Mouse (Mus musculus) midbrain, embryonic 11.5 days (tissue): ENCODE measurements around the gene Fras1. TPM values are rescaled to one million over a fixed set of nuclear protein-coding genes. Genes with fewer than 3 reads are reported as not detected.

Source experiments
- ATAC-seq: fragments of 200-750 bp; cut with Nextera tagmentation; 2 replicates; pipeline ENCODE4 v1.8.0; 2017; ENCODE audit warnings: moderate TSS enrichment, moderate library complexity; ENCODE audit not compliant: low FRiP score
- DNase-seq: peaks from one replicate; pipeline ENCODE4 v3.0.0; 2015; ENCODE audit warnings: low spot score; ENCODE audit errors: missing footprints
- H3K27ac ChIP-seq: fragments of 300-500 bp; sonication (generic); 2 replicates; pipeline ENCODE4 v1.5.1; 2014; ENCODE audit warnings: low read depth, low read length
- H3K27me3 ChIP-seq: fragments of 300-500 bp; sonication (generic); 2 replicates; pipeline ENCODE4 v1.6.1; 2014; ENCODE audit warnings: mild to moderate bottlenecking, low read length, moderate library complexity, mixed read lengths; ENCODE audit not compliant: control insufficient read depth, insufficient read depth
- H3K36me3 ChIP-seq: fragments of 300-500 bp; sonication (generic); 2 replicates; pipeline ENCODE4 v1.6.1; 2014; ENCODE audit warnings: mild to moderate bottlenecking, low read length, moderate library complexity, mixed read lengths; ENCODE audit not compliant: control insufficient read depth, insufficient read depth
- H3K4me1 ChIP-seq: fragments of 300-500 bp; sonication (generic); 2 replicates; pipeline ENCODE4 v1.6.1; 2014; ENCODE audit warnings: low read length; ENCODE audit not compliant: control insufficient read depth, insufficient read depth
- H3K4me2 ChIP-seq: fragments of 300-500 bp; sonication (generic); 2 replicates; pipeline ENCODE4 v1.6.1; 2014; ENCODE audit warnings: mild to moderate bottlenecking, moderate library complexity
- H3K4me3 ChIP-seq: fragments of 300-500 bp; sonication (generic); 2 replicates; pipeline ENCODE4 v1.5.1; 2014; ENCODE audit warnings: low read depth, low read length
- H3K9ac ChIP-seq: fragments of 300-500 bp; sonication (generic); 2 replicates; pipeline ENCODE4 v1.6.1; 2014; ENCODE audit warnings: low read length
- H3K9me3 ChIP-seq: fragments of 300-500 bp; sonication (generic); 2 replicates; pipeline ENCODE4 v1.6.1; 2016; ENCODE audit warnings: low read length; ENCODE audit not compliant: control insufficient read depth
- WGBS: fragments of 180-500 bp; shearing (Covaris S2); extraction: QIAGEN DNeasy Blood & Tissue Kit; methylation state at CpG from one replicate; pipeline ENCODE4 v1.1.7; 2014; 5-methylcytosine and 5-hydroxymethylcytosine counted together
- polyA plus RNA-seq: library from polyadenylated mRNA; unstranded; fragments of >200 nt; fragmentation: Nextera tagmentation; extraction: Ambion mirVana; gene quantifications from 2 replicates; pipeline ENCODE4 v1.2.1, GENCODE M21; 2014

Fras1 gene
- polyA plus RNA-seq, 1 experiment from 2014 or later, result 6.2 TPM

DNA sequence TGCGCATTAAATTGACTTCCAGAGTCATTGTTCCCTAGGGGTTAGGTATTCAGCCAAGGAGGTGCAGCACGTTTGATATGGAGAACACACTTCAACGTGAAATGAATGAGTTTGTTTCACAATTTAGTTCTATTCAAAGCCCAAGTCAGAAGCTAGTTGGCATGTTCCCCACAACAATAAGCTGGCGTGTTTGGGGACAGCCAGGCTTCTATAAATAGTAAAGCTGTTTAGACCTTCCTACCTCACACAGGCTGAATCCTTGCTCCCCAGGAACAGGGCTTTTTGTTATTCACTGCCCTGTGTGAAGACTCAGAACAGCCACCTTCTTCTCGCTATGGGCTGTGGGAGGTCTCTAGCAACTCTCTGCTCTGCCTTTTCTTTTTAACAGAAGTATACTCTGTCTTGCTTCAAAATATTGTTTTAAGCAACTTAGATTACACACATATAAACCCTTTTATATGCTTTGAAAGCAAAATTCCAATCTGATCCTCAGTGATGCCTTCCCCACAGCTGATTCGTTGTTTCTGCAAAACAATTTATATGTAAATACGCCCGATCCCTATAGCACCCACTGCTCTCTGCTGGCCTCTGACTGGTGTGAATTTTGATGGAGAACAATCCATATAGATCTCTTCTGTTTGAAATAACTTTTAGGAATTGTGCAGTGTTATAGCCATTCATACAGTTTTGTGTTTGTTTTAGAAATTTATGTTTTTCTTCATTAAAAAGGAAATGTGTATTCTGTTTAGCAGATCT, 184.5 kb downstream of the Fras1 start:
- Histone ChIP-seq H3K4me1 (no peaks in the 10 kb centered on the region; the same call in 1 of the 2 replicates), H3K27ac (no peak overlapping the region), H3K9me3 (no peaks in the 10 kb centered on the region), H3K4me3 (no peak overlapping the region), H3K36me3 (no peaks in the 10 kb centered on the region), H3K27me3 (no peaks in the 10 kb centered on the region), H3K9ac (no peak overlapping the region), H3K4me2 (no peak overlapping the region)
- ATAC-seq (no peak), DNase-seq (no peak)
- 25% methylated on average over 8 of the region's 8 CpGs for WGBS

GRCm38 (mm10) chr5:96574586-96574985, 200.8 kb downstream of the Fras1 start:
- H3K9ac ChIP-seq, result no peak overlapping the region
- H3K4me1 ChIP-seq, result no peaks in the 10 kb centered on the region
- H3K27me3 ChIP-seq, result no peaks in the 10 kb centered on the region
- DNase-seq (no peak), ATAC-seq (no peak)
- H3K36me3 ChIP-seq, result no peaks in the 10 kb centered on the region
- no peak overlapping the region for H3K27ac ChIP-seq
- H3K4me2 ChIP-seq, result no peak overlapping the region
- WGBS, result 84% methylated on average over 4 of the region's 4 CpGs
- no peak overlapping the region for H3K4me3 ChIP-seq
- no peaks in the 10 kb centered on the region for H3K9me3 ChIP-seq

GRCm38 (mm10) chr5:96578705-96579104, 204.9 kb downstream of the Fras1 start:
- no peaks in the 10 kb centered on the region for H3K9me3 ChIP-seq
- H3K9ac ChIP-seq, result no peak overlapping the region
- H3K36me3 ChIP-seq, result no peaks in the 10 kb centered on the region
- no peak overlapping the region for H3K4me3 ChIP-seq
- H3K27ac ChIP-seq, result no peak overlapping the region
- no peak for DNase-seq
- no peaks in the 10 kb centered on the region for H3K27me3 ChIP-seq
- H3K4me1 ChIP-seq, result no peaks in the 10 kb centered on the region
- WGBS, result 78% methylated on average over 3 of the region's 3 CpGs
- ATAC-seq, result no peak
- no peak overlapping the region for H3K4me2 ChIP-seq

- Histone ChIP-seq H3K4me2 (no peak overlapping the region), H3K36me3 (no peaks in the 10 kb centered on the region), H3K4me1 (no peaks in the 10 kb centered on the region), H3K27me3 (no peaks in the 10 kb centered on the region), H3K4me3 (no peak overlapping the region), H3K27ac (no peak overlapping the region), H3K9me3 (no peaks in the 10 kb centered on the region), H3K9ac (no peak overlapping the region)
- ATAC-seq (no peak), DNase-seq (no peak)
- WGBS, result 84% methylated on average over 5 of the region's 5 CpGs
Observed at GRCm38 (mm10) chr5:96579938-96580337, 206.2 kb downstream of the Fras1 start.

GRCm38 (mm10) chr5:96584730-96585129, 211.0 kb downstream of the Fras1 start:
- Histone ChIP-seq H3K9ac (no peak overlapping the region), H3K27me3 (no peaks in the 10 kb centered on the region), H3K36me3 (no peaks in the 10 kb centered on the region), H3K4me3 (no peak overlapping the region), H3K27ac (no peak overlapping the region), H3K4me1 (no peaks in the 10 kb centered on the region), H3K9me3 (no peaks in the 10 kb centered on the region), H3K4me2 (no peak overlapping the region)
- ATAC-seq (no peak), DNase-seq (no peak)
- 84% methylated on average over 5 of the region's 5 CpGs for WGBS

DNA sequence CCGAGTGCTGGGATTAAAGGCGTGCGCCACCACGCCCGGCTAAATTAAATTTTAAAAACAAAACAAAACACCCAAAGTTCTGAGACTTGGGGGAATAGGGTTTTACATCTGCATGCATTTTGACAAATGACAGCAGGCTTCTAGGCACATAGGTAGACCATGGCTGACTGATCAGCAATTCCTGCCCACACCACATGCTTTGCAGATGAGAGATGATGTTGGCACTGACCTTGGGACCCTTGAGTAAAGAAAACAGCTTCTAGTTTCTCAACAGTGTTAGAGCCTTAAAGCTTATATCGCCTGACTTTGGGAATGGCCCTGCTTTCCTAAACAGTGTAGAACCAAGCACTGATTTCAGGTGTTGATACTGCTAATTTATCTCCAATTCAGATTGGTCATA, 216.9 kb downstream of the Fras1 start:
- no peak for DNase-seq
- no peaks in the 10 kb centered on the region for H3K27me3 ChIP-seq
- 95% methylated on average over 6 of the region's 6 CpGs for WGBS

GRCm38 (mm10) chr5:96595793-96596192, 222.0 kb downstream of the Fras1 start:
- Histone ChIP-seq H3K4me2 (no peak overlapping the region), H3K27ac (no peak overlapping the region), H3K9me3 (no peaks in the 10 kb centered on the region), H3K36me3 (no peaks in the 10 kb centered on the region), H3K4me3 (no peak overlapping the region), H3K4me1 (no peaks in the 10 kb centered on the region), H3K9ac (no peak overlapping the region), H3K27me3 (no peaks in the 10 kb centered on the region)
- no peak for DNase-seq
- no peak for ATAC-seq
- WGBS, result 89% methylated on average over 5 of the region's 5 CpGs

More for the DNA sequence above, 216.9 kb downstream of the Fras1 start:
- no peak for ATAC-seq
- Histone ChIP-seq H3K4me1 (no peaks in the 10 kb centered on the region), H3K36me3 (no peaks in the 10 kb centered on the region), H3K9ac (no peak overlapping the region), H3K4me2 (no peak overlapping the region), H3K9me3 (no peaks in the 10 kb centered on the region), H3K4me3 (no peak overlapping the region), H3K27ac (no peak overlapping the region)

DNA sequence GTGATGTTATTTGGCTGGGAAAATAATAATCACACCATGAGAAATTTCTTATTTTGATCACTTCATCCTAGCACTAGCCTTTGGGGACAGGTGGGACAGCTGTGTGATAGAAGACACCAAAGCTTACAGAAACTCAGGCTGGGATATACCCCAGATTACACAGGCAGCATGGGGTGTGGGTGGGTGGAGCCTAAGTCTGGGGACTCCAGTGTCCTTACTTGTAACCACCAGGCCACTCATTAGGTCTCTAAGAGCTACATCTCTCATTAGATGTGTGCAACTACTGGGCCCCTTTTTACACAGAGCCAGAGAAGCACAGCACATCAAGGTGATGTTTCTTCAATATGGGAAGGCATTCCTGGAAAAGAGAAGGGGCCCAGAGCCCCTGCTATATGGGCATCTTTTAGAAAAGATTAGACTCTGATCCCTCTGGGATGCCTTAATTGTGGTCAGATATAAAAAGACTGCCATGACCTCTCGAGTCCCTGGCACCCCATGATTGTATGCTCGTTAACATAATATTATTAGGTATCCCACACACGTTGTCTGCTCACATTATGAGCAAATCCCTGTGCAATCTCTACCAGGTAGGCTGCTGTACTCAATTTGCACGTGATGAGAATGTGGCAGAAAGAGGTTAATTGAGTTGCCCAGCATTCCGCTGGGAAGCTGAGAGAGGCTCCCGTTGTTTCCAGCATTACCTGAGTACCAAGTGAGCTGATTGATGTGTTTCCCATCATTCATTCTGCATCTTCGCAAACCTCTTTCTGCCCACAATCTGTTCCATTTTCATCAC, 230.4 kb downstream of the Fras1 start:
- 0 out of 2 replicates have a peak, but pooled peaks have one; percentile 22 for ATAC-seq
- DNase-seq, result no peak
- no peaks in the 10 kb centered on the region for H3K27me3 ChIP-seq
- no peaks in the 10 kb centered on the region for H3K9me3 ChIP-seq
- no peak overlapping the region for H3K27ac ChIP-seq
- no peak overlapping the region for H3K4me2 ChIP-seq
- 81% methylated on average over 7 of the region's 7 CpGs for WGBS
- H3K4me1 ChIP-seq, result no peaks in the 10 kb centered on the region
- H3K4me3 ChIP-seq, result no peak overlapping the region
- H3K9ac ChIP-seq, result no peak overlapping the region
- no peaks in the 10 kb centered on the region for H3K36me3 ChIP-seq

DNA sequence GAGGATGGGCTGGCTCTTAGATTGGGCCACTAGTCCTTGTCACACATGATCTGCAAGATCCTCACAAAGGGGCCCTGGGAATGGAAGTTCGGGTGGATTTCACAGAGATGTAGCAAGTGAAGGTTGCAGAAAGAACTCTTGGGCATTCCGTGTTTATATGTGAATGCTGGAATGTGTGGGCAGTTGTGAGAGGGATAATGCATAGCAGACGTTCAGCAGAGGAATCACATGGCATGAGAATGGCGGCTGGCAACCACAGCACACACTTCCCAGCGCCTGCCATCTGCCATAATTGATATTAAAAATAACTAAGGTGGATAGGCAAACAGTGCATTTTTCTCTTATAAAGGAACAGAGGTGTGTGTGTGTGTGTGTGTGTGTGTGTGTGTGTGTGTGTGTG, 234.3 kb downstream of the Fras1 start:
- H3K4me3 ChIP-seq, result no peak overlapping the region
- H3K27ac ChIP-seq, result no peak overlapping the region
- DNase-seq (no peak), ATAC-seq (no peak)
- no peaks in the 10 kb centered on the region for H3K36me3 ChIP-seq
- H3K27me3 ChIP-seq, result no peaks in the 10 kb centered on the region
- H3K4me1 ChIP-seq, result no peaks in the 10 kb centered on the region
- H3K9ac ChIP-seq, result no peak overlapping the region
- H3K9me3 ChIP-seq, result no peaks in the 10 kb centered on the region
- 85% methylated on average over 5 of the region's 5 CpGs for WGBS
- no peak overlapping the region for H3K4me2 ChIP-seq
